Comparison of ENCODE assay signal across 9 mouse cellular contexts in the genomic region with DNA sequence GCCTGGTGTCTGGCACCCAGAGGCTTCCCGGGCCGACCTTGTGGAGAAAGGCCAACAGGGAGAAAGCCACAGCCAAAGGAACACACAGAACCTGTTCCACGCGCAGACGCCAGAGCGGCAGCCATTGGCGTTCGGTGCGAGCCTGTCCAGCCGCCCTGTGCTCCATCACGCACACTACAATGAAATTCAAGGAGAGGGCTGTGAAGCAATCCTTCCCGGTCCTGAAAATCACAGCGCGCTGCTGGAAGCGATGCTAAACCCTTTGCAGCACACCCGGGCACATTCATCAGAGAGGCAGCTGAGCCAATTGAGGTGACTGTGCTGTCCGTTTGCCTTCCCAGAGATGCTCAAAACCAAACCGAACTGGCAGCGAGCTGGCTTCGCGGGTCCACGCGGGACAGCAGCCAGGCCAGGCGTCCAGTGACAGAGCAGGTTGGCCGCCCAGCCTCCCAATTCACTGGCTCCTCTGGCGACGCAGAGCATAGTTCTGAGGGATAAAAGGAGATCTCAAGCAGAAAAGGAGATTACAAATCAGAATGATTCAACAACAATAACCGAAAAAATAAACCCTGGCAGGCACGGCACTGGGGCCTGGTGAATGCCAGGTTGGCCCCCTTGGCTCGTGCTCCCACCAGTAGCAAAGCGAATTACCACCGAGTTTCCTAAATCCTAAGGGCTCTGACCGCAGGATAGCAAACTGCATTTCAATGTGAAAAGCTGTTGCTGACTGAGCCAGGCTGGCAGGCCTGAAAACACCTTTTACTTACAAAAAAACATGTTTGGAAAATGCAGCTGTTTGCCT.
A peak's percentile ranks its signal among the peaks of the same experiment; 100 is the strongest.
DNase-seq lines count a peak whose midpoint lies in the region; ATAC-seq and TF ChIP-seq lines count a peak whose summit lies in the region.
"Had no signal": no experiment of that assay in that cellular context is flagged by ENCODE, and none has a peak within 500 bp of the region (broad histone marks: within the 10 kb centered on the region; RNA-seq: fewer than 3 reads in every experiment).

No protein-coding gene starts in this region.

- no peak for TF ChIP-seq CTCF in gastrocnemius, adult 2 months (IDR thresholded peaks at IDR 0.05)
- TF ChIP-seq CTCF in intestine, postnatal 0 days (IDR thresholded peaks at IDR 0.05; ENCODE audit: low read depth): no peak

- no peak overlapping the region for H3K9ac ChIP-seq in intestine, postnatal 0 days (ENCODE audit: low read depth, low read length)
- H3K9ac ChIP-seq in liver, embryonic 13.5 days: no peak overlapping the region

- no peaks in the 10 kb centered on the region for H3K36me3 ChIP-seq in intestine, postnatal 0 days (ENCODE audit: control insufficient read depth, insufficient read depth)
- H3K36me3 ChIP-seq in liver, embryonic 13.5 days: no peaks in the 10 kb centered on the region

- H3K4me3 ChIP-seq in gastrocnemius, adult 2 months: peak overlapping the region; percentile 59
- 0 out of 2 replicates have a peak overlapping the region, but pooled peaks have one; percentile 9 for H3K4me3 ChIP-seq in intestine, postnatal 0 days (ENCODE audit: low read depth, low read length)
- no peak overlapping the region for H3K4me3 ChIP-seq in liver, embryonic 13.5 days (replicated peaks)
- H3K4me3 ChIP-seq: erythroblast, embryonic 14.5 days had no signal

- no peaks in the 10 kb centered on the region; the same call in 1 of the 2 replicates for H3K9me3 ChIP-seq in intestine, postnatal 0 days (ENCODE audit: control insufficient read depth)
- no peaks in the 10 kb centered on the region for H3K9me3 ChIP-seq in liver, embryonic 13.5 days (replicated peaks)

- peaks cover 17% of the 10 kb centered on the region; the same call in 1 of the 2 replicates for H3K27me3 ChIP-seq in intestine, postnatal 0 days (replicated peaks; ENCODE audit: control insufficient read depth, insufficient read depth, low read length)
- H3K27me3 ChIP-seq in liver, embryonic 13.5 days: peaks cover 22% of the 10 kb centered on the region

- no peak for ATAC-seq in intestine, postnatal 0 days
- no peak for ATAC-seq in liver, embryonic 13.5 days (ENCODE audit: low read depth)

- 6% methylated on average over 33 of the region's 33 CpGs for WGBS in intestine, postnatal 0 days
- 7% methylated on average over 33 of the region's 33 CpGs for WGBS in liver, embryonic 13.5 days (ENCODE audit: insufficient replicate concordance)

- intact Hi-C loops in gastrocnemius, adult 2 months (cut with DNase I): no loop called here

- H3K4me2 ChIP-seq in intestine, postnatal 0 days (replicated peaks; ENCODE audit: low read depth): peak overlapping the region; percentile 38
- peak overlapping the region; percentile 11; the same call in 1 of the 2 replicates for H3K4me2 ChIP-seq in liver, embryonic 13.5 days

- no peaks in the 10 kb centered on the region for H3K4me1 ChIP-seq in intestine, postnatal 0 days (replicated peaks; ENCODE audit: control insufficient read depth, insufficient read depth, low read length)
- H3K4me1 ChIP-seq in liver, embryonic 13.5 days (replicated peaks): no peaks in the 10 kb centered on the region

- peak; percentile 5 to 12 for DNase-seq in heart, adult 18-20 months
- no peak for DNase-seq in heart, adult 9 months (ENCODE audit: low spot score in 2 of 2)
- DNase-seq in cerebellum, postnatal 36 days: peak; percentile 35 to 53
- peak; percentile 68 for DNase-seq in gastrocnemius, adult 2 months
- DNase-seq in liver, embryonic 13.5 days: no peak
- peak; percentile 18 for DNase-seq in right cerebral cortex, adult 18-20 months
- DNase-seq in c-Kit-positive CD71-positive TER-119-positive erythroid progenitor cells, embryonic 14.5 days (ENCODE audit: low spot score): no peak

- no peak overlapping the region for H3K27ac ChIP-seq in gastrocnemius, adult 2 months
- no peak overlapping the region for H3K27ac ChIP-seq in intestine, postnatal 0 days (ENCODE audit: low read depth, low read length)
- no peak overlapping the region for H3K27ac ChIP-seq in liver, embryonic 13.5 days

Comparison
In these comparisons a context has a peak if more than half of its experiments do, and no peak if none do; other contexts are left out.
1. DNase-seq: peak in heart, adult 18-20 months (2 of 2), cerebellum, postnatal 36 days (2 of 2), gastrocnemius, adult 2 months (single experiment) and right cerebral cortex, adult 18-20 months (single experiment); none in heart, adult 9 months (0 of 2), liver, embryonic 13.5 days (single experiment) and c-Kit-positive CD71-positive TER-119-positive erythroid progenitor cells, embryonic 14.5 days (single experiment).